Mouse (Mus musculus): ENCODE results near the gene Plch2. TPM values are rescaled to one million over a fixed set of nuclear protein-coding genes. Genes with fewer than 3 reads are reported as not detected.

Plch2 gene
- polyA plus RNA-seq, 1 experiment from 2014 or later = 2.4 TPM

DNA sequence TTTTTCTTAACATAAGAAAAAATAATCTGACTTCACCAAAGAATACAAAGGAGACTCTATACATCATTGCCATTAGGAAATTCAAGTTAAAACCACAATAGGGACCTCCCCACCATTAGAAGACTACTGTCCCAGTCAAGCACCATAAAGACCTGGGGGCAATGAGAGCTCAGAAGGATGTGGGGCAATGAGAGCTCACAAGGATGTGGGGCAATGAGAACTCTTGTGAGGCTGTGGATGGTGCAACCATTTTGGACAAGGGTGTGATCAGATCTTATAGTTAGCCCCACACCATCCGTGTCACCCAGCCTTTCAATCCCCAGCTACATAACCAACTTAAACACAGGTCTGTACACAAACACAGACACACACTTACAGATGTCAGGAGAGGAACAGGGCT lies 118.8 kb downstream of the Plch2 start:
- Histone ChIP-seq H3K4me2 (ENCODE audit: low read depth, low read length, severe bottlenecking) (no peak overlapping the region), H3K9me3 (ENCODE audit: control insufficient read depth, low read length) (no peaks in the 10 kb centered on the region), H3K9ac (ENCODE audit: low read length) (no peak overlapping the region), H3K27ac (ENCODE audit: low read depth, low read length) (no peak overlapping the region), H3K36me3 (ENCODE audit: control insufficient read depth, insufficient read depth, low read length) (no peaks in the 10 kb centered on the region), H3K4me3 (ENCODE audit: low read depth, low read length) (no peak overlapping the region), H3K27me3 (ENCODE audit: control insufficient read depth, insufficient read depth, low read length) (no peaks in the 10 kb centered on the region), H3K4me1 (replicated peaks; ENCODE audit: control insufficient read depth, insufficient read depth, low read length) (0 out of 2 replicates have a peak, but pooled peaks cover 2% of the 10 kb centered on the region)
- ATAC-seq (replicated peaks; ENCODE audit: low FRiP score) (no peak), DNase-seq (ENCODE audit: low spot score) (no peak)
- WGBS = 89% methylated on average over 1 of the region's 1 CpGs

- H3K9me3 ChIP-seq (ENCODE audit: control insufficient read depth, low read length) = no peaks in the 10 kb centered on the region
- no peak overlapping the region for H3K27ac ChIP-seq (ENCODE audit: low read depth, low read length)
- no peak overlapping the region for H3K4me3 ChIP-seq (ENCODE audit: low read depth, low read length)
- no peak for ATAC-seq (replicated peaks; ENCODE audit: low FRiP score)
- no peaks in the 10 kb centered on the region for H3K36me3 ChIP-seq (ENCODE audit: control insufficient read depth, insufficient read depth, low read length)
- H3K27me3 ChIP-seq (ENCODE audit: control insufficient read depth, insufficient read depth, low read length) = no peaks in the 10 kb centered on the region
- DNase-seq (ENCODE audit: low spot score) = no peak
- H3K9ac ChIP-seq (ENCODE audit: low read length) = no peak overlapping the region
- 48% methylated on average over 8 of the region's 8 CpGs for WGBS
- H3K4me1 ChIP-seq (replicated peaks; ENCODE audit: control insufficient read depth, insufficient read depth, low read length) = 0 out of 2 replicates have a peak, but pooled peaks cover 2% of the 10 kb centered on the region
- no peak overlapping the region for H3K4me2 ChIP-seq (ENCODE audit: low read depth, low read length, severe bottlenecking)
These were observed 119.9 kb downstream of the Plch2 start for GRCm38 (mm10) chr4:154936542-154937255.

- WGBS = 77% methylated on average over 7 of the region's 7 CpGs
These were observed 120.8 kb downstream of the Plch2 start for GRCm38 (mm10) chr4:154935788-154936187.

GRCm38 (mm10) chr4:154934800-154935199 lies 121.8 kb downstream of the Plch2 start:
- H3K36me3 ChIP-seq (ENCODE audit: control insufficient read depth, insufficient read depth, low read length) = no peaks in the 10 kb centered on the region
- no peak overlapping the region for H3K4me2 ChIP-seq (ENCODE audit: low read depth, low read length, severe bottlenecking)
- DNase-seq (ENCODE audit: low spot score) = no peak
- no peaks in the 10 kb centered on the region for H3K9me3 ChIP-seq (ENCODE audit: control insufficient read depth, low read length)
- no peak overlapping the region for H3K4me3 ChIP-seq (ENCODE audit: low read depth, low read length)
- no peak for ATAC-seq (replicated peaks; ENCODE audit: low FRiP score)
- H3K4me1 ChIP-seq (replicated peaks; ENCODE audit: control insufficient read depth, insufficient read depth, low read length) = 0 out of 2 replicates have a peak, but pooled peaks cover 2% of the 10 kb centered on the region
- no peak overlapping the region for H3K9ac ChIP-seq (ENCODE audit: low read length)
- H3K27me3 ChIP-seq (ENCODE audit: control insufficient read depth, insufficient read depth, low read length) = no peaks in the 10 kb centered on the region
- WGBS = 70% methylated on average over 2 of the region's 2 CpGs
- H3K27ac ChIP-seq (ENCODE audit: low read depth, low read length) = no peak overlapping the region

More at GRCm38 (mm10) chr4:154935788-154936187, 120.8 kb downstream of the Plch2 start:
- no peak overlapping the region for H3K4me2 ChIP-seq (ENCODE audit: low read depth, low read length, severe bottlenecking)
- H3K4me3 ChIP-seq (ENCODE audit: low read depth, low read length) = no peak overlapping the region
- ATAC-seq (replicated peaks; ENCODE audit: low FRiP score) (no peak), DNase-seq (ENCODE audit: low spot score) (no peak)
- 0 out of 2 replicates have a peak, but pooled peaks cover 2% of the 10 kb centered on the region for H3K4me1 ChIP-seq (replicated peaks; ENCODE audit: control insufficient read depth, insufficient read depth, low read length)
- no peaks in the 10 kb centered on the region for H3K9me3 ChIP-seq (ENCODE audit: control insufficient read depth, low read length)
- no peak overlapping the region for H3K27ac ChIP-seq (ENCODE audit: low read depth, low read length)
- no peaks in the 10 kb centered on the region for H3K27me3 ChIP-seq (ENCODE audit: control insufficient read depth, insufficient read depth, low read length)
- H3K9ac ChIP-seq (ENCODE audit: low read length) = no peak overlapping the region
- no peaks in the 10 kb centered on the region for H3K36me3 ChIP-seq (ENCODE audit: control insufficient read depth, insufficient read depth, low read length)

GRCm38 (mm10) chr4:154933306-154933907 lies 123.2 kb downstream of the Plch2 start:
- Histone ChIP-seq H3K9ac (ENCODE audit: low read length) (no peak overlapping the region), H3K36me3 (ENCODE audit: control insufficient read depth, insufficient read depth, low read length) (no peaks in the 10 kb centered on the region), H3K9me3 (ENCODE audit: control insufficient read depth, low read length) (no peaks in the 10 kb centered on the region), H3K27ac (ENCODE audit: low read depth, low read length) (no peak overlapping the region), H3K4me1 (replicated peaks; ENCODE audit: control insufficient read depth, insufficient read depth, low read length) (0 out of 2 replicates have a peak, but pooled peaks cover 2% of the 10 kb centered on the region), H3K4me3 (ENCODE audit: low read depth, low read length) (no peak overlapping the region), H3K27me3 (ENCODE audit: control insufficient read depth, insufficient read depth, low read length) (no peaks in the 10 kb centered on the region), H3K4me2 (ENCODE audit: low read depth, low read length, severe bottlenecking) (no peak overlapping the region)
- ATAC-seq (replicated peaks; ENCODE audit: low FRiP score) (no peak), DNase-seq (ENCODE audit: low spot score) (no peak)
- WGBS = 63% methylated on average over 13 of the region's 13 CpGs

Other genes with a start within 250 kb of the Plch2 start
- gene Ttc34, start 219.3 kb downstream of the Plch2 start, polyA plus RNA-seq (2014; fragmentation: Nextera tagmentation; extraction: Ambion mirVana) = 0.11 and 0.20 TPM in 2 replicates
- 0.21 TPM in 1 of 2 replicates, not detected in the other for gene Mmel1, start 187.2 kb downstream of the Plch2 start, polyA plus RNA-seq (2014; fragmentation: Nextera tagmentation; extraction: Ambion mirVana)
- gene Fam213b, start 157.6 kb downstream of the Plch2 start, polyA plus RNA-seq (2014; fragmentation: Nextera tagmentation; extraction: Ambion mirVana) = 29.4 and 32.0 TPM in 2 replicates
- gene Tnfrsf14, start 128.2 kb downstream of the Plch2 start, polyA plus RNA-seq (2014; fragmentation: Nextera tagmentation; extraction: Ambion mirVana) = 0.61 and 1.4 TPM in 2 replicates
- gene Hes5, start 95.9 kb downstream of the Plch2 start, polyA plus RNA-seq (2014; fragmentation: Nextera tagmentation; extraction: Ambion mirVana) = 313 and 318 TPM in 2 replicates
- gene Pank4, start 92.7 kb downstream of the Plch2 start, polyA plus RNA-seq (2014; fragmentation: Nextera tagmentation; extraction: Ambion mirVana) = 43.1 and 49.1 TPM in 2 replicates
- gene Pex10, start 10.2 kb upstream of the Plch2 start, polyA plus RNA-seq (2014; fragmentation: Nextera tagmentation; extraction: Ambion mirVana) = 7.2 and 9.7 TPM in 2 replicates
- gene Rer1, start 29.6 kb upstream of the Plch2 start, polyA plus RNA-seq (2014; fragmentation: Nextera tagmentation; extraction: Ambion mirVana) = 130 and 137 TPM in 2 replicates
- gene Morn1, start 29.8 kb upstream of the Plch2 start, polyA plus RNA-seq (2014; fragmentation: Nextera tagmentation; extraction: Ambion mirVana) = 4.8 TPM in 2 replicates
- 14.1 and 14.7 TPM in 2 replicates for gene Ski, start 165.8 kb upstream of the Plch2 start, polyA plus RNA-seq (2014; fragmentation: Nextera tagmentation; extraction: Ambion mirVana)
- 105 and 107 TPM in 2 replicates for gene Faap20, start 193.0 kb upstream of the Plch2 start, polyA plus RNA-seq (2014; fragmentation: Nextera tagmentation; extraction: Ambion mirVana)